In the genomic region with DNA sequence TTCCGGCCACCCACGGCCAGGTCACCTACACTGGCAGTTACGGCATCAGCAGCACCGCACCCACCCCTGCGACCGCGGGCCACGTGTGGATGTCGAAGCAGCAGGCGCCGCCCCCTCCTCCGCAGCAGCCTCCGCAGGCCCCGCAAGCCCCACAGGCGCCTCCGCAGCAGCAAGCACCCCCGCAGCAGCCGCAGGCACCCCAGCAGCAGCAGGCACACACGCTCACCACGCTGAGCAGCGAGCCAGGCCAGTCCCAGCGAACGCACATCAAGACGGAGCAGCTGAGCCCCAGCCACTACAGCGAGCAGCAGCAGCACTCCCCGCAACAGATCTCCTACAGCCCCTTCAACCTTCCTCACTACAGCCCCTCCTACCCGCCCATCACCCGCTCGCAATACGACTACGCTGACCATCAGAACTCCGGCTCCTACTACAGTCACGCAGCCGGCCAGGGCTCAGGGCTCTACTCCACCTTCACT, we compare ENCODE assay signal across 8 mouse cellular contexts. TPM values are rescaled to one million over a fixed set of nuclear protein-coding genes. Genes with fewer than 3 reads are reported as not detected.
DNase-seq lines count a peak whose midpoint lies in the region; ATAC-seq and TF ChIP-seq lines count a peak whose summit lies in the region.

No protein-coding gene starts in this region.

- H3K9ac ChIP-seq in lung, postnatal 0 days (replicated peaks; ENCODE audit: low read depth), result peak overlapping the region; percentile 29; the same call in 1 of the 2 replicates
- peak overlapping the region; percentile 72 for H3K9ac ChIP-seq in hindbrain, postnatal 0 days (replicated peaks; ENCODE audit: low read length)
- H3K9ac ChIP-seq in stomach, embryonic 14.5 days (replicated peaks; ENCODE audit: low read depth, low read length), result peak overlapping the region; percentile 46

- TF ChIP-seq EP300 in lung, postnatal 0 days (IDR thresholded peaks at IDR 0.05), result no peak

- ATAC-seq in lung, postnatal 0 days, result no peak
- 0 out of 2 replicates have a peak, but pooled peaks have one; percentile 16 for ATAC-seq in hindbrain, postnatal 0 days
- 0 out of 2 replicates have a peak, but pooled peaks have one; percentile 23 for ATAC-seq in megakaryocyte-erythroid progenitor cell, adult 5-6 weeks (replicated peaks; ENCODE audit: low FRiP score, low TSS enrichment, poor library complexity, severe bottlenecking)
- no peak for ATAC-seq in stomach, embryonic 14.5 days (ENCODE audit: insufficient number of reproducible peaks, insufficient read depth, low FRiP score, low read depth)

- H3K9me3 ChIP-seq in lung, postnatal 0 days (ENCODE audit: low read length), result no peaks in the 10 kb centered on the region
- no peaks in the 10 kb centered on the region for H3K9me3 ChIP-seq in hindbrain, postnatal 0 days (ENCODE audit: low read length)
- H3K9me3 ChIP-seq in stomach, embryonic 14.5 days (ENCODE audit: control insufficient read depth, low read depth, low read length), result no peaks in the 10 kb centered on the region

- H3K4me2 ChIP-seq in lung, postnatal 0 days (replicated peaks; ENCODE audit: low read depth, low read length), result peak overlapping the region; percentile 71
- peak overlapping the region; percentile 94 for H3K4me2 ChIP-seq in hindbrain, postnatal 0 days (ENCODE audit: low read depth, low read length)
- H3K4me2 ChIP-seq in stomach, embryonic 14.5 days (replicated peaks; ENCODE audit: low read depth, low read length), result peak overlapping the region; percentile 89

- peak; percentile 16 for DNase-seq in adrenal gland, postnatal 14 days
- DNase-seq in adrenal gland, postnatal 4 days (ENCODE audit: low spot score in 2 of 2), result no peak
- peak; percentile 29 for DNase-seq in lung, postnatal 0 days (ENCODE audit: low spot score)
- DNase-seq in lung, postnatal 25 days (ENCODE audit: low spot score), result no peak
- peak; percentile 60 for DNase-seq in hindbrain, postnatal 0 days (ENCODE audit: low spot score)
- DNase-seq in spleen, postnatal 14 days (ENCODE audit: low spot score in 2 of 2), result no peak

- WGBS in lung, postnatal 0 days, result 9% methylated on average over 28 of the region's 34 CpGs
- 2% methylated on average over 34 of the region's 34 CpGs for WGBS in hindbrain, postnatal 0 days
- WGBS in stomach, embryonic 14.5 days, result 5% methylated on average over 33 of the region's 34 CpGs

- peak overlapping the region; percentile 58 for H3K4me3 ChIP-seq in lung, postnatal 0 days (ENCODE audit: low read depth, low read length)
- H3K4me3 ChIP-seq in hindbrain, postnatal 0 days (ENCODE audit: low read length), result peak overlapping the region; percentile 70
- H3K4me3 ChIP-seq in stomach, embryonic 14.5 days (ENCODE audit: low read depth, low read length), result peak overlapping the region; percentile 84

- H3K36me3 ChIP-seq in lung, postnatal 0 days (ENCODE audit: insufficient read depth, low read length), result no peaks in the 10 kb centered on the region
- no peaks in the 10 kb centered on the region for H3K36me3 ChIP-seq in hindbrain, postnatal 0 days (ENCODE audit: insufficient read depth, low read length)
- H3K36me3 ChIP-seq in stomach, embryonic 14.5 days (ENCODE audit: control insufficient read depth, insufficient read depth, low read length), result no peaks in the 10 kb centered on the region; the same call in 1 of the 2 replicates

- TF ChIP-seq CTCF in lung, postnatal 0 days (IDR thresholded peaks at IDR 0.05), result no peak
- no peak for TF ChIP-seq CTCF in hindbrain, postnatal 0 days (IDR thresholded peaks at IDR 0.05; ENCODE audit: low read depth)

- 0 out of 2 replicates have a peak, but pooled peaks cover 7% of the 10 kb centered on the region for H3K27me3 ChIP-seq in lung, postnatal 0 days (replicated peaks; ENCODE audit: insufficient read depth, low read length)
- no peaks in the 10 kb centered on the region for H3K27me3 ChIP-seq in hindbrain, postnatal 0 days (ENCODE audit: insufficient read depth, low read length)
- H3K27me3 ChIP-seq in stomach, embryonic 14.5 days (ENCODE audit: control insufficient read depth, insufficient read depth, low read length), result no peaks in the 10 kb centered on the region

- H3K27ac ChIP-seq in lung, postnatal 0 days (ENCODE audit: low read length), result no peak overlapping the region
- peak overlapping the region; percentile 83; the same call in 1 of the 2 replicates for H3K27ac ChIP-seq in hindbrain, postnatal 0 days
- H3K27ac ChIP-seq in stomach, embryonic 14.5 days (ENCODE audit: low read length), result peak overlapping the region; percentile 6; the same call in 1 of the 2 replicates

- peaks cover 7% of the 10 kb centered on the region; the same call in 1 of the 2 replicates for H3K4me1 ChIP-seq in lung, postnatal 0 days (ENCODE audit: insufficient read depth, low read depth, low read length)
- 0 out of 2 replicates have a peak, but pooled peaks cover 6% of the 10 kb centered on the region for H3K4me1 ChIP-seq in hindbrain, postnatal 0 days (ENCODE audit: insufficient read depth, low read length)
- peaks cover 14% of the 10 kb centered on the region; the same call in 1 of the 2 replicates for H3K4me1 ChIP-seq in stomach, embryonic 14.5 days (ENCODE audit: control insufficient read depth, insufficient read depth, low read length)

RNA-seq across cellular contexts. Expression of gene Sox9, which starts 2.9 kb away (rescaled TPM):
- 0.86 and 1.3 TPM in 2 replicates for total RNA-seq in adrenal gland, postnatal 14 days (2021)
- total RNA-seq in adrenal gland, postnatal 4 days (2021), result 1 to 10 TPM; 2.4 to 4.8 TPM
- 8.5 and 9.0 TPM in 2 replicates for polyA plus RNA-seq in lung, postnatal 0 days (2015; fragmentation: Nextera tagmentation; extraction: Ambion mirVana)
- 11.7 and 16.7 TPM in 2 replicates for total RNA-seq in hindbrain, postnatal 0 days (2014; rRNA removed)
- 45.5 and 47.9 TPM in 2 replicates for polyA plus RNA-seq in hindbrain, postnatal 0 days (2015; fragmentation: Nextera tagmentation; extraction: Ambion mirVana)
- total RNA-seq in megakaryocyte-erythroid progenitor cell, adult 5-6 weeks (2014; fragmentation: Nextera tagmentation), result not detected in 2 replicates
- not detected in 2 replicates for total RNA-seq in megakaryocyte-erythroid progenitor cell, adult 5-6 weeks (2017)
- 35.2 and 41.2 TPM in 2 replicates for polyA plus RNA-seq in stomach, embryonic 14.5 days (2014; fragmentation: Nextera tagmentation; extraction: Ambion mirVana)

Comparison
In these comparisons a context has a peak if more than half of its experiments do, and no peak if none do; other contexts are left out.
1. DNase-seq: peak in adrenal gland, postnatal 14 days (single experiment), lung, postnatal 0 days (single experiment) and hindbrain, postnatal 0 days (single experiment); none in adrenal gland, postnatal 4 days (0 of 2), lung, postnatal 25 days (single experiment) and spleen, postnatal 14 days (0 of 2).
2. ATAC-seq: peak in hindbrain, postnatal 0 days (single experiment) and megakaryocyte-erythroid progenitor cell, adult 5-6 weeks (single experiment); none in lung, postnatal 0 days (single experiment) and stomach, embryonic 14.5 days (single experiment).
3. Peak in every context shown above with its lines, with median percentiles within 50 percentile points of each other: H3K4me2 ChIP-seq, H3K4me3 ChIP-seq and H3K9ac ChIP-seq.